Mouse (Mus musculus) liver, adult 2 months (tissue): ENCODE measurements around the gene St3gal6.

Experiments used
- CTCF ChIP-seq: fragments of 200-500 bp; IDR thresholded peaks from 2 replicates; pipeline ENCODE4 v1.5.1; 2011; ENCODE audit warnings: low read depth, low read length, control low read depth
- POLR2A ChIP-seq: fragments of 200-500 bp; IDR thresholded peaks from 2 replicates; pipeline ENCODE4 v1.6.1; 2011; ENCODE audit warnings: low read length, control low read depth; ENCODE audit not compliant: insufficient read depth; ENCODE audit errors: extremely low read depth

GRCm38 (mm10) chr16:58527817-58528216, 3.8 kb upstream of the St3gal6 start:
- TF ChIP-seq CTCF (no peak), POLR2A (no peak)
